Mouse (Mus musculus): ENCODE measurements around the gene Vcp.

- TF ChIP-seq CTCF (IDR thresholded peaks at IDR 0.05) (no peak), EP300 (IDR thresholded peaks at IDR 0.05; ENCODE audit: insufficient read depth, low read depth, low read length) (no peak), POLR2A (IDR thresholded peaks at IDR 0.05; ENCODE audit: insufficient read depth, low read depth, low read length) (no peak)
Measured at GRCm38 (mm10) chr4:43002756-43003439, 2.6 kb upstream of the Vcp start.

Measured in heart, adult 2 months (tissue).